Mouse (Mus musculus): ENCODE measurements at regions not wholly inside any gene's neighbourhood (a gene's known extent, or its start where the extent isn't known, plus 50 kb on each side); places are given as distances from the start of the nearest gene placed in this dataset.

- DNase-seq (ENCODE audit: low read depth, low spot score): no peak
These were observed 347.2 kb downstream of the Tmem232 start for GRCm38 (mm10) chr17:65193341-65193740.

- no peak for DNase-seq (ENCODE audit: low read depth, low spot score)
These were observed 348.0 kb downstream of the Tmem232 start for GRCm38 (mm10) chr17:65192432-65193059.

DNA sequence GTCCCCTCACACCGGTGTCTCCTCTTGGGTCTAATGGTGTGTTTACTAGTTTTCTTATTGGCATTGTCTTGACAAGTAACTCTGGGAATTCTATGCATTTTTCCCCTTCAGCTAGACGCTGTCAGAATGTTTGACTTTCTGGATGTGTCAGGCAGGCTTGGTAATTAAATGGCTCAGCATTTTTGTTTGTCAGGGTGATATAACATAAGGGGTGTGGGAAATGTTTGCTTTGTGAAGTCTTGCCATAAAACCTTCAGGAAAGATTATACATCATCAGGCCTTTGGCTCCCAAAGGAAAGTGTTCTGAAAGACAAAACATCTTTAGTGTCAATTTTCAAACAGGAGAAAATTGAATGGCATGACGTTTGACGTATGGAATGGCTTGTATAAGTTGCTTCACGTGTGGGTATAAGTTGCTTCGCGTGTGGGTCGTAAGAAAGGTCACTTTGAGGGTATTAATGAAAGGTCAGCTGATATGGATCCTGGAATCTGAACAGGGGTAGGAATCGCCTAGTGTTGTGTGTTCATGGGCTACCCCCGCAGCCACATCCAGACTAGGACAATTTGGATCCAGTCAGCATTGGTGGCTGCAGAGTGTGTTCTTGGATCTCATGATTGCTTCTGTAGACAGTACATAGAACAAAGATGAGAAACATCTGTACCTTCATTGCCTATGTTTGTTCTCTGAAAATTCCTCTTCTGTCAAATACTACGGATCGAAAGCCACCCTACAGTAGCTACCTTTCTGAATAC lies 349.6 kb downstream of the Tmem232 start:
- no peak for DNase-seq (ENCODE audit: low read depth, low spot score)

GRCm38 (mm10) chr17:65181164-65181563 lies 345.3 kb upstream of the 4930583I09Rik start:
- DNase-seq (ENCODE audit: low read depth, low spot score): no peak

GRCm38 (mm10) chr17:65175770-65176169 lies 339.9 kb upstream of the 4930583I09Rik start:
- no peak for DNase-seq (ENCODE audit: low read depth, low spot score)

- no peak for DNase-seq (ENCODE audit: low read depth, low spot score)
These were observed 338.2 kb upstream of the 4930583I09Rik start for GRCm38 (mm10) chr17:65174114-65174513.

- DNase-seq (ENCODE audit: low read depth, low spot score): no peak
These were observed 337.4 kb upstream of the 4930583I09Rik start for GRCm38 (mm10) chr17:65173236-65173635.

GRCm38 (mm10) chr17:65170691-65171090 lies 334.8 kb upstream of the 4930583I09Rik start:
- DNase-seq (ENCODE audit: low read depth, low spot score): no peak

GRCm38 (mm10) chr17:65169981-65170617 lies 334.2 kb upstream of the 4930583I09Rik start:
- DNase-seq (ENCODE audit: low read depth, low spot score): no peak

DNA sequence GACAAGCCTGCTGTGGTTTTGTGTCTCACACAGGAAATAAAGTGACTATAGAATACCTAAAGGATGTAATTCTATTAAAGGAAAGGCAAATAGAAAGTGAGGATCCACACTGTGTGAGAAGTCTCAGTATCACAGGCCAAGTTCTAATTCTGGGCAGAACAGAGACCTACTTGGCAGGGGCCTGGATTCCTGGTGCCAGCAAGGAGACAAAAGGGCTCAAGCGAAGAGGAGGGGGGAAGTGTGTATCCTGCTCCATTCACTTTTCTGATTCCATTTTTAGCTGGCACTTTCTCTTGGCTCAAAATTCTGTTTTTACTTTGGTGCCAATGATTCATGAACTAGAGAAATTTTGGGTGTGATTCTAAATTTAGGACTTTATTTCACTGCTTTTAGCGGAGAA lies 310.5 kb upstream of the 4930583I09Rik start:
- no peak for DNase-seq (ENCODE audit: low read depth, low spot score)

DNA sequence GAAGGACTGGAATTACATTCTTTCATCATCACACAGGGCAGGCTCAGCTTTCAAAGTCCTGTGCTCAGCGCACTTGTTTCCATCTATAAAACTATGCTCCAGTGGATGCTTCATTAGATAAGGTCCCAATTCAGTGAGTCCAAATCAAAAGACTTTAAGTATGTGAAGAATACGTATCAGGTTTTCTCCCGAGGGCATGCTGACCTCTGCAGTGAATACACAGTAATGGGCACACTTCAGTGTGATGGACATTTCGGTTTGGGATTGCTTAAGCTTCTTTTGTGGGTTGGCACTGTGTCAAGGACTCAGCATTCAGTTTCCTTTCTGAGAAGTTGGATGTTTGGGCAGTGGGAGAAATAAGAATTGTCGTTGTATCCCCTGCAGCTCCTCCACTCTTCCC lies 278.8 kb upstream of the 4930583I09Rik start:
- no peak for DNase-seq (ENCODE audit: low read depth, low spot score)

- no peak for DNase-seq (ENCODE audit: low read depth, low spot score)
These were observed 277.2 kb upstream of the 4930583I09Rik start for GRCm38 (mm10) chr17:65113121-65113520.

GRCm38 (mm10) chr17:65105622-65106021 lies 269.8 kb upstream of the 4930583I09Rik start:
- no peak for DNase-seq (ENCODE audit: low read depth, low spot score)

- DNase-seq (ENCODE audit: low read depth, low spot score): no peak
These were observed 265.3 kb upstream of the 4930583I09Rik start for GRCm38 (mm10) chr17:65101157-65101556.

GRCm38 (mm10) chr17:65082249-65082648 lies 246.4 kb upstream of the 4930583I09Rik start:
- DNase-seq (ENCODE audit: low read depth, low spot score): no peak

- no peak for DNase-seq (ENCODE audit: low read depth, low spot score)
These were observed 245.9 kb upstream of the 4930583I09Rik start for GRCm38 (mm10) chr17:65081779-65082086.

DNA sequence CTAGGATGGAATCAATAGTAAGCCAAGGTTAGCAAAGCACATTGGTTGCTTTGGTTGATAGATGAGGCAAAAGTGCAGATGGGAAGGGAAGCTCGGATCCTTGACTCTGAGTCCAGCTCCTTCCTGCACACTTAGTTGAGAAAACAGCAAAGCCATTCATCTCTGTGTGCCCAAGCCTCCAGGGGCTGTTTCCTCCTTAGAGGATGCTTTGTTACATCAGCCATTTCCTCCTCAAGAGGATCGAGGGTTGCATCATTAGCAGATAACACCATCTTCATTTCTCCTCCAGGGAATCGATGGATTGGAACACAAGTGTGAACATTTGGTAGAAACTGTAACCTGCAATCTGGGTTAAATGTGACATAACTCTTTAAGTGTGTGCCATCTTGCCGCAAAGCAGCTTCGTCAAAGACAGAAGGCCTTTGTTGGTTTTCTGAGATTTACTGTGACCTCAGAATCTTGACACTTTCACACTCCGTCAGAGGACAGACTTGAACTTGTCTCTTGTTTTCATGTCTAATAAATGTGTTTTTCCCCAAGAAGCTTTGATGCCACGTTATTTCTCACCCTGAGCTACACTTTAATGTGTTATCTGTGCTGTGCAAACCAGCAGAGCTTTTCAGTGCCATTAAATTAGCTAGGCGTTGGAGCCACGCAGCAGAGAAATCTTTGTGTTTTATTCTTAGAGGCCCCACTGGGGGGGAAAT lies 245.4 kb upstream of the 4930583I09Rik start:
- no peak for DNase-seq (ENCODE audit: low read depth, low spot score)

GRCm38 (mm10) chr17:65074878-65075277 lies 239.0 kb upstream of the 4930583I09Rik start:
- peak; percentile 11 for DNase-seq (ENCODE audit: low read depth, low spot score)

GRCm38 (mm10) chr17:65071114-65071513 lies 235.2 kb upstream of the 4930583I09Rik start:
- peak; percentile 76 for DNase-seq (ENCODE audit: low read depth, low spot score)

- DNase-seq (ENCODE audit: low read depth, low spot score): no peak
These were observed 230.3 kb upstream of the 4930583I09Rik start for GRCm38 (mm10) chr17:65066135-65066534.

DNA sequence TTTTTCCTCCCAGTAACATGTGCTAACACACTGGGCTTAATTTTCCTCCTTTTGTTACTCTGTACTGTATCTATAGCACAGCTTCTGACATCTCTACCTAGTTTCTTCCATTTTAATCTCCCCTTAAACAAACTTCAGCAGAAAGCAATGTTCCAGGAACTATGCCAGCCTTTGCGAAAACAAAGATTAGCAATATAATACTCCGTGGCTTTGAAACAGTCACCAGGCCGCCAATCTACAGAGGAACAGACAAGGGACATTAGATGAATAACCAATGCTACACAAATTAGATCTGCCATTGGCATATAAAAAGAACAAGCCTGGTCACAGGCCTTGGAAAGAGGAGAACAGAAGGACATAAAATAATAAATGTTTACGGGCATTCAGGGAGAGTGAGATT lies 220.2 kb upstream of the 4930583I09Rik start:
- DNase-seq (ENCODE audit: low read depth, low spot score): no peak

DNA sequence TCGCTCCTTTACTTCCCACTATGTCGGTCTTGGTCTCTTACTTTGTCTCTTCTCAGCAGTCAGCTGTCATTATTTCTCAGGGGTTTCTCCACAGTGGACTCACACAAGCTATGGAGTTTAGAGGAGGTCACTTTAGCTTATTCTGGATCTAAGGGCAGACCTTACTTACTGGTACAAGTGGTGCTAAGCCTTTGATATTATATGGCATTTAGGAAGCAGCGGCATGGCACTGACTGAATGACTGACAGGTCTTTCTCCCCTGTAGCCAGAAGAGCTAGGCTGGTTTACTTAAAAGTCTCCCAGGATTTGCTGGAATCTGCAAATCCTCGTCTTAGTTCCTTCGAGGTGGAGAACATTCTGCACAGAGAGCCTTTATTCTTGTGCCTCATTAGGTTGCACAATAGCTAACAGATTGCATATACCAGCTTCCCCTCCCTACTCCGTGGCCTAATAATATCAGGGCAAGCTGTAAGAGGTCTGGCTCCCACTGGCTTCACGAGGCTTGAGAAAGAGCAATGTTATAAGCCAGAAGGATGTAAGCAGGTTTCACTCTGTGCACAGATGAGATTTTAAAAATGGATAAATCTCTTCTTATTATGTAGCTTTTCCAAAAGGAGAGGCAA lies 214.1 kb upstream of the 4930583I09Rik start:
- no peak for DNase-seq (ENCODE audit: low read depth, low spot score)

Measured in ZHBTc4 (cell line).